Mouse (Mus musculus) erythroblast, embryonic 14.5 days (primary cell): ENCODE data around the gene Zfp663.

Experiments
- GATA1 ChIP-seq: IDR thresholded peaks from 2 replicates; pipeline ENCODE4 v1.6.1; 2012; ENCODE audit warnings: low read length, inconsistent platforms, mixed read lengths
- TAL1 ChIP-seq: IDR thresholded peaks from 3 replicates; pipeline ENCODE4 v1.6.1; 2012; ENCODE audit warnings: low read length, inconsistent platforms, mixed read lengths

- TF ChIP-seq GATA1 (no peak), TAL1 (no peak)
Observed at GRCm38 (mm10) chr2:165323928-165324327, 44.6 kb downstream of the Zfp663 start.
